Mouse (Mus musculus) embryonic facial prominence, embryonic 11.5 days (tissue): ENCODE measurements around the gene Rnf214. TPM values are rescaled to one million over a fixed set of nuclear protein-coding genes. Genes with fewer than 3 reads are reported as not detected.
"Not testable (repeated sequence)": the region's sequence is repeated elsewhere in the genome, so short reads cannot be mapped to it uniquely, and the experiment has no call there.

ENCODE experiments used
- ATAC-seq: fragments of 200-750 bp; cut with Nextera tagmentation; replicated peaks from 2 replicates; pipeline ENCODE4 v1.8.0; 2017; ENCODE audit warnings: low read depth; ENCODE audit not compliant: insufficient number of reproducible peaks, low FRiP score, low TSS enrichment
- DNase-seq: peaks from one replicate; pipeline ENCODE4 v3.0.0-alpha.2; 2015; ENCODE audit warnings: low spot score
- H3K27ac ChIP-seq: fragments of 300-500 bp; sonication (generic); replicated peaks from 2 replicates; pipeline ENCODE4 v1.5.1; 2014; ENCODE audit warnings: mild to moderate bottlenecking, low read depth, low read length, control low read depth
- H3K27me3 ChIP-seq: fragments of 300-500 bp; sonication (generic); 2 replicates; pipeline ENCODE4 v1.6.1; 2014; ENCODE audit warnings: mild to moderate bottlenecking, low read length, moderate library complexity, mixed read lengths; ENCODE audit not compliant: control insufficient read depth, insufficient read depth
- H3K36me3 ChIP-seq: fragments of 300-500 bp; sonication (generic); replicated peaks from 2 replicates; pipeline ENCODE4 v1.6.1; 2014; ENCODE audit warnings: low read depth, mild to moderate bottlenecking, low read length, moderate library complexity, mixed read lengths; ENCODE audit not compliant: control insufficient read depth, insufficient read depth
- H3K4me1 ChIP-seq: fragments of 300-500 bp; sonication (generic); 2 replicates; pipeline ENCODE4 v1.6.1; 2014; ENCODE audit warnings: low read length, mixed read lengths; ENCODE audit not compliant: control insufficient read depth, insufficient read depth
- H3K4me2 ChIP-seq: fragments of 300-500 bp; sonication (generic); 2 replicates; pipeline ENCODE4 v1.6.1; 2014; ENCODE audit warnings: low read depth, mild to moderate bottlenecking, control low read depth, low read length, moderate library complexity
- H3K4me3 ChIP-seq: fragments of 300-500 bp; sonication (generic); 2 replicates; pipeline ENCODE4 v1.5.1; 2014; ENCODE audit warnings: low read depth, low read length, control low read depth
- H3K9ac ChIP-seq: fragments of 300-500 bp; sonication (generic); replicated peaks from 2 replicates; pipeline ENCODE4 v1.6.1; 2014; ENCODE audit warnings: mild to moderate bottlenecking, control low read depth, low read length
- H3K9me3 ChIP-seq: fragments of 300-500 bp; sonication (generic); replicated peaks from 2 replicates; pipeline ENCODE4 v1.6.1; 2016; ENCODE audit warnings: mild to moderate bottlenecking, low read length, inconsistent platforms, mixed read lengths; ENCODE audit not compliant: control insufficient read depth
- WGBS: fragments of 180-500 bp; shearing (Covaris S2); extraction: QIAGEN DNeasy Blood & Tissue Kit; methylation state at CpG from one replicate; pipeline ENCODE4 v1.1.7; 2014; 5-methylcytosine and 5-hydroxymethylcytosine counted together
- polyA plus RNA-seq: library from polyadenylated mRNA; unstranded; fragments of >200 nt; fragmentation: Nextera tagmentation; extraction: Ambion mirVana; gene quantifications from 2 replicates; pipeline ENCODE4 v1.2.1, GENCODE M21; 2014

The Rnf214 gene
- polyA plus RNA-seq, 1 experiment from 2014 or later, result 53.1 TPM

- Histone ChIP-seq H3K9ac (no peak overlapping the region), H3K9me3 (no peaks in the 10 kb centered on the region), H3K4me3 (no peak overlapping the region), H3K27ac (no peak overlapping the region), H3K4me1 (no peaks in the 10 kb centered on the region), H3K27me3 (no peaks in the 10 kb centered on the region), H3K36me3 (peaks cover 5% of the 10 kb centered on the region), H3K4me2 (no peak overlapping the region)
- 88% methylated on average over 2 of the region's 2 CpGs for WGBS
- DNase-seq, result no peak
- no peak for ATAC-seq
Observed at GRCm38 (mm10) chr9:45853695-45854094, 53.0 kb downstream of the Rnf214 start.

- H3K9me3 ChIP-seq, result no peaks in the 10 kb centered on the region
- H3K9ac ChIP-seq, result no peak overlapping the region
- H3K4me2 ChIP-seq, result no peak overlapping the region
- H3K4me3 ChIP-seq, result no peak overlapping the region
- no peaks in the 10 kb centered on the region for H3K4me1 ChIP-seq
- no peak for DNase-seq
- WGBS, result 97% methylated on average over 2 of the region's 2 CpGs
- no peak for ATAC-seq
- H3K27me3 ChIP-seq, result no peaks in the 10 kb centered on the region
- no peak overlapping the region for H3K27ac ChIP-seq
- no peaks in the 10 kb centered on the region for H3K36me3 ChIP-seq
Observed at GRCm38 (mm10) chr9:45851776-45852175, 54.9 kb downstream of the Rnf214 start.

GRCm38 (mm10) chr9:45851330-45851729 is 55.4 kb downstream of the Rnf214 start:
- Histone ChIP-seq H3K27ac (no peak overlapping the region), H3K4me1 (no peaks in the 10 kb centered on the region), H3K4me3 (no peak overlapping the region), H3K27me3 (no peaks in the 10 kb centered on the region), H3K9me3 (no peaks in the 10 kb centered on the region), H3K9ac (no peak overlapping the region), H3K36me3 (no peaks in the 10 kb centered on the region), H3K4me2 (no peak overlapping the region)
- no peak for DNase-seq
- no peak for ATAC-seq
- 75% methylated on average over 5 of the region's 5 CpGs for WGBS

- no peaks in the 10 kb centered on the region for H3K9me3 ChIP-seq
- DNase-seq (no peak), ATAC-seq (no peak)
- no peaks in the 10 kb centered on the region for H3K27me3 ChIP-seq
- 83% methylated on average over 8 of the region's 8 CpGs for WGBS
- H3K4me2 ChIP-seq, result no peak overlapping the region
- no peak overlapping the region for H3K9ac ChIP-seq
- no peak overlapping the region for H3K4me3 ChIP-seq
- no peak overlapping the region for H3K27ac ChIP-seq
- no peaks in the 10 kb centered on the region for H3K36me3 ChIP-seq
- no peaks in the 10 kb centered on the region for H3K4me1 ChIP-seq
Observed at GRCm38 (mm10) chr9:45850528-45851155, 56.1 kb downstream of the Rnf214 start.

- no peak overlapping the region for H3K9ac ChIP-seq
- no peak overlapping the region for H3K27ac ChIP-seq
- ATAC-seq, result no peak
Observed at GRCm38 (mm10) chr9:45849528-45850408, 56.9 kb downstream of the Rnf214 start.

GRCm38 (mm10) chr9:45846891-45847460 is 59.7 kb downstream of the Rnf214 start:
- H3K9ac ChIP-seq, result no peak overlapping the region
- no peak overlapping the region for H3K4me3 ChIP-seq
- H3K9me3 ChIP-seq, result no peaks in the 10 kb centered on the region
- no peaks in the 10 kb centered on the region for H3K4me1 ChIP-seq
- DNase-seq (no peak), ATAC-seq (no peak)
- no peaks in the 10 kb centered on the region for H3K27me3 ChIP-seq
- H3K27ac ChIP-seq, result no peak overlapping the region
- no peaks in the 10 kb centered on the region for H3K36me3 ChIP-seq
- no peak overlapping the region for H3K4me2 ChIP-seq
- WGBS, result 87% methylated on average over 5 of the region's 5 CpGs

More at GRCm38 (mm10) chr9:45849528-45850408, 56.9 kb downstream of the Rnf214 start:
- Histone ChIP-seq H3K27me3 (no peaks in the 10 kb centered on the region), H3K4me2 (no peak overlapping the region), H3K4me3 (no peak overlapping the region), H3K9me3 (no peaks in the 10 kb centered on the region), H3K36me3 (no peaks in the 10 kb centered on the region), H3K4me1 (no peaks in the 10 kb centered on the region)
- WGBS, result 72% methylated on average over 9 of the region's 9 CpGs
- no peak for DNase-seq

GRCm38 (mm10) chr9:45846176-45846575 is 60.5 kb downstream of the Rnf214 start:
- ATAC-seq, H3K4me3 ChIP-seq, H3K27ac ChIP-seq, H3K4me2 ChIP-seq, H3K4me1 ChIP-seq, DNase-seq, H3K27me3 ChIP-seq, H3K9me3 ChIP-seq, H3K9ac ChIP-seq, H3K36me3 ChIP-seq: not testable (repeated sequence)
- WGBS, result 78% methylated on average over 2 of the region's 2 CpGs

- no peak overlapping the region for H3K27ac ChIP-seq
- H3K4me1 ChIP-seq, result no peaks in the 10 kb centered on the region
- H3K36me3 ChIP-seq, result no peaks in the 10 kb centered on the region
- no peaks in the 10 kb centered on the region for H3K9me3 ChIP-seq
- 78% methylated on average over 3 of the region's 3 CpGs for WGBS
- DNase-seq (no peak), ATAC-seq (no peak)
- no peak overlapping the region for H3K4me2 ChIP-seq
- H3K27me3 ChIP-seq, result no peaks in the 10 kb centered on the region
- no peak overlapping the region for H3K4me3 ChIP-seq
- H3K9ac ChIP-seq, result no peak overlapping the region
Observed at GRCm38 (mm10) chr9:45845541-45845940, 61.2 kb downstream of the Rnf214 start.
